Mouse (Mus musculus) CH12.LX (cell line): ENCODE results near the gene Gnas. TPM values are rescaled to one million over a fixed set of nuclear protein-coding genes. Genes with fewer than 3 reads are reported as not detected.

ENCODE experiments used
- DNase-seq: peaks from one replicate; pipeline ENCODE4 v3.0.0-alpha.2; 2013; ENCODE audit errors: extremely low read depth
- H3K27ac ChIP-seq: 2 replicates; pipeline ENCODE4 v1.5.1; 2012; ENCODE audit warnings: low read depth, mild to moderate bottlenecking, control low read depth, moderate library complexity; ENCODE audit not compliant: insufficient read depth
- H3K27me3 ChIP-seq: replicated peaks from 2 replicates; pipeline ENCODE3; 2012; ENCODE audit warnings: inconsistent platforms
- H3K36me3 ChIP-seq, 2 experiments: replicated peaks in 1 of 2; 2 replicates each; pipeline versions ENCODE3 to v1.6.1; 2012; ENCODE audit warnings: inconsistent platforms in 1 of 2, low read length in 1 of 2, mild to moderate bottlenecking in 1 of 2, mixed read lengths in 1 of 2, moderate library complexity in 1 of 2; ENCODE audit not compliant: control insufficient read depth in 1 of 2, insufficient read depth in 1 of 2
- H3K4me1 ChIP-seq, 2 experiments: 2 replicates each; pipeline ENCODE4 v1.6.1; 2012; ENCODE audit warnings: inconsistent platforms in 1 of 2, moderate library complexity in 1 of 2; ENCODE audit not compliant: insufficient read depth in 2 of 2, control insufficient read depth in 1 of 2
- H3K4me2 ChIP-seq: 2 replicates; pipeline ENCODE4 v1.6.1; 2012; ENCODE audit warnings: low read depth, mild to moderate bottlenecking, control low read depth; ENCODE audit not compliant: poor library complexity, insufficient read depth, severe bottlenecking
- H3K4me3 ChIP-seq, 3 experiments: fragments of 150-350 bp in 1 of 3; sonication (generic) in 1 of 3; replicated peaks in 1 of 3; 2 replicates each; pipeline versions ENCODE3 to v1.5.1; 2011 to 2012; ENCODE audit warnings: low read depth in 2 of 3, low read length in 2 of 3, mild to moderate bottlenecking in 2 of 3, moderate library complexity in 2 of 3, control low read depth in 1 of 3, improper control_type of control experiment in 1 of 3, inconsistent platforms in 1 of 3, mixed read lengths in 1 of 3; ENCODE audit not compliant: poor library complexity in 1 of 3
- H3K79me2 ChIP-seq: replicated peaks from 2 replicates; pipeline ENCODE4 v1.6.1; 2012; ENCODE audit warnings: mild to moderate bottlenecking, moderate library complexity; ENCODE audit not compliant: control insufficient read depth, poor library complexity, insufficient read depth, severe bottlenecking; ENCODE audit errors: extremely low read depth
- H3K9ac ChIP-seq: 2 replicates; pipeline ENCODE4 v1.6.1; 2012; ENCODE audit warnings: low read depth, mild to moderate bottlenecking, control low read depth, moderate library complexity; ENCODE audit not compliant: insufficient read depth
- H3K9me3 ChIP-seq: replicated peaks from 2 replicates; pipeline ENCODE3; 2012; ENCODE audit warnings: low read length, inconsistent platforms, mixed read lengths
- CHD1 ChIP-seq: IDR thresholded peaks from 2 replicates; pipeline ENCODE4 v1.6.1; 2012; ENCODE audit warnings: low read depth, low read length, improper control_type of control experiment, inconsistent platforms
- CHD2 ChIP-seq: IDR thresholded peaks from 2 replicates; pipeline ENCODE4 v1.6.1; 2011; ENCODE audit warnings: low read length, improper control_type of control experiment
- CTCF ChIP-seq, 2 experiments: IDR thresholded peaks in 1 of 2; conservative IDR thresholded peaks in 1 of 2; 2 replicates each; pipeline ENCODE4 v1.5.1; 2011 to 2012; ENCODE audit warnings: low read depth in 2 of 2, low read length in 2 of 2, improper control_type of control experiment in 1 of 2, inconsistent platforms in 1 of 2, mild to moderate bottlenecking in 1 of 2, moderate library complexity in 1 of 2
- E2F4 ChIP-seq: IDR thresholded peaks from 2 replicates; pipeline ENCODE4 v1.6.1; 2011; ENCODE audit warnings: low read depth, low read length, improper control_type of control experiment; ENCODE audit not compliant: insufficient replicate concordance
- ELF1 ChIP-seq: IDR thresholded peaks from 2 replicates; pipeline ENCODE4 v1.6.1; 2014; ENCODE audit warnings: low read depth, mild to moderate bottlenecking, inconsistent platforms, low read length, improper control_type of control experiment
- EP300 ChIP-seq: IDR thresholded peaks from 2 replicates; pipeline ENCODE4 v1.6.1; 2011; ENCODE audit warnings: low read length, improper control_type of control experiment
- ETS1 ChIP-seq: conservative IDR thresholded peaks from 2 replicates; pipeline ENCODE4 v1.6.1; 2012; ENCODE audit warnings: low read depth, mild to moderate bottlenecking, inconsistent platforms, low read length, improper control_type of control experiment, moderate library complexity
- IRF4 ChIP-seq: IDR thresholded peaks from 2 replicates; pipeline ENCODE4 v1.6.1; 2014; ENCODE audit warnings: low read depth, mild to moderate bottlenecking, inconsistent platforms, low read length, improper control_type of control experiment
- JUND ChIP-seq: conservative IDR thresholded peaks from 2 replicates; pipeline ENCODE4 v1.6.1; 2011; ENCODE audit warnings: low read depth, low read length, improper control_type of control experiment
- KAT2A ChIP-seq: IDR thresholded peaks from 2 replicates; pipeline ENCODE4 v1.6.1; 2012; ENCODE audit warnings: low read length, improper control_type of control experiment, inconsistent platforms; ENCODE audit not compliant: insufficient replicate concordance
- MAX ChIP-seq: IDR thresholded peaks from 2 replicates; pipeline ENCODE4 v1.6.1; 2011; ENCODE audit warnings: low read length, improper control_type of control experiment
- MAZ ChIP-seq: IDR thresholded peaks from 2 replicates; pipeline ENCODE4 v1.6.1; 2012; ENCODE audit warnings: low read depth, mild to moderate bottlenecking, inconsistent platforms, low read length, improper control_type of control experiment, moderate library complexity
- NRF1 ChIP-seq: IDR thresholded peaks from 2 replicates; pipeline ENCODE4 v1.6.1; 2014; ENCODE audit warnings: low read depth, mild to moderate bottlenecking, inconsistent platforms, low read length, improper control_type of control experiment, moderate library complexity
- PAX5 ChIP-seq: IDR thresholded peaks from 2 replicates; pipeline ENCODE4 v1.6.1; 2012; ENCODE audit warnings: low read length, inconsistent platforms, mixed read lengths
- POLR2AphosphoS2 ChIP-seq: IDR thresholded peaks from 2 replicates; pipeline ENCODE4 v1.6.1; 2011; ENCODE audit warnings: low read depth, low read length, improper control_type of control experiment
- RAD21 ChIP-seq: IDR thresholded peaks from 2 replicates; pipeline ENCODE4 v1.6.1; 2011; ENCODE audit warnings: low read depth, mild to moderate bottlenecking, low read length, improper control_type of control experiment, moderate library complexity
- RCOR1 ChIP-seq: conservative IDR thresholded peaks from 2 replicates; pipeline ENCODE4 v1.6.1; 2012; ENCODE audit warnings: low read depth, mild to moderate bottlenecking, inconsistent platforms, low read length, improper control_type of control experiment
- SIN3A ChIP-seq: IDR thresholded peaks from 2 replicates; pipeline ENCODE4 v1.6.1; 2012; ENCODE audit warnings: low read length, improper control_type of control experiment, inconsistent platforms
- SMC3 ChIP-seq: IDR thresholded peaks from 2 replicates; pipeline ENCODE4 v1.6.1; 2011; ENCODE audit warnings: low read depth, low read length, improper control_type of control experiment
- TBP ChIP-seq: conservative IDR thresholded peaks from 2 replicates; pipeline ENCODE4 v1.6.1; 2011; ENCODE audit warnings: low read depth, low read length, improper control_type of control experiment
- TCF12 ChIP-seq: IDR thresholded peaks from 2 replicates; pipeline ENCODE4 v1.6.1; 2014; ENCODE audit warnings: low read depth, mild to moderate bottlenecking, inconsistent platforms, low read length, improper control_type of control experiment
- UBTF ChIP-seq: IDR thresholded peaks from 2 replicates; pipeline ENCODE4 v1.6.1; 2012; ENCODE audit warnings: low read depth, mild to moderate bottlenecking, inconsistent platforms, low read length, improper control_type of control experiment, moderate library complexity
- USF1 ChIP-seq: IDR thresholded peaks from 2 replicates; pipeline ENCODE4 v1.6.1; 2014; ENCODE audit warnings: low read depth, mild to moderate bottlenecking, inconsistent platforms, low read length, improper control_type of control experiment
- USF2 ChIP-seq: conservative IDR thresholded peaks from 2 replicates; pipeline ENCODE4 v1.6.1; 2011; ENCODE audit warnings: low read depth, low read length, improper control_type of control experiment
- ZC3H11A ChIP-seq: IDR thresholded peaks from 2 replicates; pipeline ENCODE4 v1.6.1; 2012; ENCODE audit warnings: low read depth, mild to moderate bottlenecking, inconsistent platforms, low read length, improper control_type of control experiment
- ZKSCAN1 ChIP-seq: IDR thresholded peaks from 2 replicates; pipeline ENCODE4 v1.6.1; 2012; ENCODE audit warnings: low read depth, inconsistent platforms, low read length, improper control_type of control experiment, borderline replicate concordance
- ZMIZ1 ChIP-seq: IDR thresholded peaks from 2 replicates; pipeline ENCODE4 v1.6.1; 2012; ENCODE audit warnings: low read depth, mild to moderate bottlenecking, inconsistent platforms, low read length, improper control_type of control experiment
- ZNF384 ChIP-seq: IDR thresholded peaks from 2 replicates; pipeline ENCODE4 v1.6.1; 2012; ENCODE audit warnings: low read depth, low read length, improper control_type of control experiment, inconsistent platforms
- dilution Hi-C: fragments of 300-500 bp; cut with MboI; formaldehyde crosslinking; loops from 2 replicates; pipeline ENCODE4 v1.14.3; 2020; ENCODE audit warnings: low sequenced_read_pairs; ENCODE audit not compliant: extremely low pct_unique_long_range_greater_than_20kb, extremely low pct_ligation_motif_present
- in situ Hi-C: fragments of 300-500 bp; cut with MboI; formaldehyde crosslinking; loops from 3 replicates; pipeline ENCODE4 v1.14.3; 2019; ENCODE audit warnings: low sequenced_read_pairs, low pct_ligation_motif_present, low pct_unique_long_range_greater_than_20kb, mixed read lengths
- polyA plus RNA-seq: library from polyadenylated mRNA; unstranded; fragments of >175 nt; gene quantifications from 2 replicates; pipeline ENCODE4 v1.2.1, GENCODE M21; 2012; ENCODE audit warnings: low read depth; ENCODE audit not compliant: insufficient read length
- total RNA-seq, 2 experiments: library from RNA; depleted of rRNA; stranded (reverse); fragments of 300-350 nt in 1 of 2; fragments of >200 nt in 1 of 2; gene quantifications; 2 replicates each; pipeline ENCODE4 v1.2.3; 2012 to 2014

Gene Gnas
- total and polyA plus RNA-seq, 3 experiments, result 369 to 502 (median 452) TPM

- no peaks in the 10 kb centered on the region for H3K4me1 ChIP-seq
- H3K9ac ChIP-seq, result no peak overlapping the region
- H3K27me3 ChIP-seq, result no peaks in the 10 kb centered on the region
- DNase-seq, result no peak
- no peaks in the 10 kb centered on the region for H3K36me3 ChIP-seq
- no peak overlapping the region for H3K4me2 ChIP-seq
- TF ChIP-seq POLR2AphosphoS2, result no peak
- TF ChIP-seq USF2, result no peak
- no peak for TF ChIP-seq CHD2
- no peak for TF ChIP-seq CHD1
- TF ChIP-seq ZKSCAN1, result no peak
- TF ChIP-seq E2F4, result no peak
- no peak for TF ChIP-seq RCOR1
- TF ChIP-seq ZNF384, result no peak
- no peak for TF ChIP-seq EP300
- TF ChIP-seq CTCF (conservative IDR thresholded peaks at IDR 0.05 in 1 of 2, IDR thresholded peaks at IDR 0.05 in 1 of 2; ENCODE audit: low read depth in 2 of 2, low read length in 2 of 2), result no peak
- TF ChIP-seq SMC3, result no peak
- TF ChIP-seq, all 38 proteins: peak for 0
- dilution Hi-C loops (no loop called here), in situ Hi-C loops (no loop called here)
- Histone ChIP-seq H3K4me3 (no peak overlapping the region), H3K27ac (no peak overlapping the region), H3K79me2 (no peaks in the 10 kb centered on the region), H3K9me3 (peaks cover 36% of the 10 kb centered on the region)
Observed at GRCm38 (mm10) chr2:174300666-174301065, 16.5 kb downstream of the Gnas start.

GRCm38 (mm10) chr2:174302526-174302925 is 18.4 kb downstream of the Gnas start:
- no peaks in the 10 kb centered on the region for H3K36me3 ChIP-seq
- no peaks in the 10 kb centered on the region for H3K27me3 ChIP-seq
- TF ChIP-seq MAX (no peak), SIN3A (no peak), JUND (no peak)
- TF ChIP-seq, all 38 proteins: peak for 0
- Histone ChIP-seq H3K79me2 (no peaks in the 10 kb centered on the region), H3K4me1 (no peaks in the 10 kb centered on the region), H3K9me3 (peaks cover 32% of the 10 kb centered on the region), H3K27ac (no peak overlapping the region), H3K4me3 (no peak overlapping the region), H3K4me2 (no peak overlapping the region), H3K9ac (no peak overlapping the region)
- DNase-seq, result no peak
- dilution Hi-C loops, result no loop called here
- in situ Hi-C loops, result no loop called here

GRCm38 (mm10) chr2:174305646-174306045 is 21.5 kb downstream of the Gnas start:
- no peaks in the 10 kb centered on the region for H3K36me3 ChIP-seq
- H3K4me1 ChIP-seq, result no peaks in the 10 kb centered on the region; a peak in 1 of 4 replicates
- TF ChIP-seq NRF1, result no peak
- no peak for TF ChIP-seq ETS1
- no peak for TF ChIP-seq USF1
- TF ChIP-seq UBTF, result no peak
- TF ChIP-seq TBP, result no peak
- TF ChIP-seq ZC3H11A, result no peak
- no peak for TF ChIP-seq RAD21
- TF ChIP-seq E2F4, result no peak
- TF ChIP-seq CTCF (conservative IDR thresholded peaks at IDR 0.05 in 1 of 2, IDR thresholded peaks at IDR 0.05 in 1 of 2; ENCODE audit: low read depth in 2 of 2, low read length in 2 of 2), result no peak
- no peak for TF ChIP-seq USF2
- TF ChIP-seq MAX, result no peak
- no peak for TF ChIP-seq MAZ
- no peak for TF ChIP-seq TCF12
- TF ChIP-seq POLR2AphosphoS2, result no peak
- TF ChIP-seq ZMIZ1, result no peak
- TF ChIP-seq IRF4, result no peak
- no peak for TF ChIP-seq KAT2A
- no peak for TF ChIP-seq ZNF384
- TF ChIP-seq PAX5, result no peak
- no peak for TF ChIP-seq ELF1
- no peak for DNase-seq
- H3K4me2 ChIP-seq, result no peak overlapping the region
- dilution Hi-C loops (no loop called here), in situ Hi-C loops (no loop called here)
- no peaks in the 10 kb centered on the region for H3K79me2 ChIP-seq
- no peak overlapping the region for H3K27ac ChIP-seq
- H3K9me3 ChIP-seq, result peaks cover 2% of the 10 kb centered on the region
- no peak overlapping the region for H3K4me3 ChIP-seq
- no peak overlapping the region for H3K9ac ChIP-seq
- no peaks in the 10 kb centered on the region for H3K27me3 ChIP-seq
